Mouse (Mus musculus): ENCODE data around the gene Olfr718-ps1. TPM values are rescaled to one million over a fixed set of nuclear protein-coding genes. Genes with fewer than 3 reads are reported as not detected.

The Olfr718-ps1 gene
- 0.32 to 0.36 TPM (median 0.34 TPM) in 3 of 4 replicates, not detected in the other for total RNA-seq (2023)

DNA sequence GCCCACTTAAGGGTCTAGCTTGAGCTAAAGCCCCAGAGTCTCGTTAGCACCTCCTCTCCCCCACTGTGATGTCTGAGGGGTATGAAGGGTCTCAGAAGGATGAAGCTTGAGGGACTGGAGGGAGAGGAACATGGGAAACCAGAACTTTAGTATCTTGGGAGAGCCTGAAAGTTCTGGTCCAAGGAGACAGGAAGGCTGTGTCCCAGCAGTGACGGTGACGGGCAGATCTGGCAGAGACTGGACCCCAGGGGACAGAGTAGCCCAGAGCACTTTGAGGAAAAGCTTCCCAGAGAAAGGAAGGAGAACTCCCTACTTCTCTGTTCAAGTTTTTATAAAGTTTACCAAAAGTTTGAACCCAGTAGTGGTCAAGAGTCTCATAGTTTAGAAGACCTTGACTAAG is at the start of gene Olfr718-ps1:
Gene Olfr718-ps1 (minus strand): TSS at position 101 of the 400 bp plus-strand sequence.

DNA sequence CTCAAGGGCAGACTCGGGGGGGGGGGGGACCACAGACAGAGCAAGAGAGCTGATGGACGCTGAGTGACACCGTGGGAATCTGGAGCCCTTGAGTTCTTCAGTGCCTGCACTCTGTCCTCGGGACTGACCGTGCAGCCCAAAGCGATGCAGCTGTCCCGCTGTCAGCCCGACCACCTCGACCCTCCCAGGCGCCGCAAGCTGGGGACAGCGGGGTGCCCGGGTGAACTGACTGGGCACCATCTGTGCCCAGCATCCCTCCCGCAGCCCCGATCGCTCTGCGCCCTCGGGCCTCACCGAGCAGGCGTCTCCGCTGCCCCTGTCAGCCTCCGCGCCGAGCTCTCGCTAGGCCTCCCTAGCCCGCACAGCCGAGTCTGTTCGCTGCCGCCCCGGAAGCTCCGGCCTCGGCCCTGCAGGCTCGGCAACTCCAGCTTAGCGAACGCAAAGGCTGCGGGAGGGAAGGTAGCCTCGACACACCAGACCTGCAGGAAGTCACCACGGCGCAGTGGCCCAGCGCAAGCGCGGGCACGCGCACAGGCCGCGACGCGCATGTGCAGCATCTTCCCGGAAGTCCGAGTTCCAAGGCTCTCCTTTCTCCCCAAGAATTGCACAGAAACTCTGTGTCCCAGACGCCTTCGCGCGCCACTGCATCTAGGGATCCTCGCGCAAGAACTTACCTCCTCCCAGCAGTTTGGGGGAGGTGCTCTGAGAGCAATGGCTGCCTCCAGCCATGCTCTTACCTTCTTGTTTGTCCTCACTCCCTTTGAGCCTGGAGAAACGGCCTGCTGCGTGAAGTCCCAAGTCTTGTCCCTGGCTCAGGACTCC is 33.1 kb upstream of the Olfr718-ps1 start, which contains the start of the genes Rbak and Spdye4b:
Gene Rbak (minus strand): TSS at position 521 of the 822 bp plus-strand sequence.
Gene Spdye4b (plus strand): TSS at position 763 of the 822 bp plus-strand sequence.

DNA sequence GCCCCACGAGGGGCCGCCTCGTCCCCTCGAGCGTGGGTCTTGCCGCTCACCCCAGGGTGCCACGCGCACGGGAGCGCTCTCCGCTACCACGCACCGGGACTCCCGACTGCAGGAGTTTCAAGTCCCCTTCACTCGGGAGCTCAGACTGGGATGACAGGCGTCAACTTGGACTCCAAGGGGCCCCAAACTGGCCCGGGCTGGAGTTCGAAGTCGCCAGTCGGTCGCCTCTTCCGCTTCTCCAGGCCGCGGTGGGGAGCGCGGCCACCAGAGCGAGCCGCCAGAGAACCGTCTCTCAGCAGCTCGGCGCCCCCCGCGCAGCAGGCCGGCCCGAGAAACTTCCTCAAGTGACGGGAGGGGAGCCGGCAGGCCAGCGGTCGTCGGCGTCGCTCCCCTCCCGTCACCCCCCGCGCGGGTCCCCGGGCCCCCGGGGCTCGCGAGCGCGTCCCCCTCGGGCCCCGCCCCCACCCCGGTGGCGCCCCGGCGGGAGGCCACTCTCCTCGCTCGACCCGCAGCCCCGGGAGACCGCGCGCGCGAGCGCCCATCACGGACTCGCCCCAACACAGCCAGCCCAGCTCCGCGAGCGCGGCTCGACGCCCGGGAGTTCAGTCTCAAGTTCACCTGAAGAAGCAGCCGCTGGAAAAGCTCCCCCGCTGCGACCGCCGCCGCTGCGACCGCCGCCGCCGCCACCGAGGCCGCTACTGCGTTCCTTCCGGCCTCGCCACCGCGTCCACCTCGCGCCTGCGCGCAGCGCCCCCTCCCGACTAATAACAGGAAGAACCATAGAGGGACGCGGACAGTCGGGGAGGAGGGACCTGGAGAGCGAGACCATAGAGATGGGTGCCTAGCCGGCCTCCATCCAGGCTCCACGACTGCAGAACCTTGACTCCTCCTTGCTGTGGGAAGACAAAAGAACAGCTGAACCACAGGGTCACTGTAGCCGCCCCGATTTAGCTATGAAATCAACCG is 34.8 kb downstream of the Olfr718-ps1 start, which contains the start of gene Rnf216:
Gene Rnf216 (minus strand): TSS at position 714 of the 966 bp plus-strand sequence.

Other genes starting within 250 kb of the Olfr718-ps1 start
- 7,963 to 8,422 TPM (median 8,086 TPM) in 4 replicates for gene Actb, start 240.8 kb downstream of the Olfr718-ps1 start, total RNA-seq (2023)
- gene Fscn1, start 187.2 kb downstream of the Olfr718-ps1 start, total RNA-seq (2023), result 1.1 to 1.5 TPM (median 1.4 TPM) in 4 replicates
- gene Rnf216, start 34.6 kb downstream of the Olfr718-ps1 start, total RNA-seq (2023), result 112 to 125 TPM (median 123 TPM) in 4 replicates
- 11.2 to 13.6 TPM (median 12.1 TPM) in 4 replicates for gene Rbak, start 33.2 kb upstream of the Olfr718-ps1 start, total RNA-seq (2023)
- 0.35 TPM in 1 of 4 replicates, not detected in the others for gene Spdye4b, start 33.4 kb upstream of the Olfr718-ps1 start, total RNA-seq (2023)
- not detected in 4 replicates for gene Spdye4a, start 79.3 kb upstream of the Olfr718-ps1 start, total RNA-seq (2023)
- 20.4 to 32.5 TPM (median 24.3 TPM) in 4 replicates for gene Zfp12, start 87.6 kb upstream of the Olfr718-ps1 start, total RNA-seq (2023)
- gene Zfp316, start 122.4 kb upstream of the Olfr718-ps1 start, total RNA-seq (2023), result 7.2 to 8.5 TPM (median 7.2 TPM) in 4 replicates
- 0.61 to 1.0 TPM (median 0.91 TPM) in 4 replicates for gene Zfp853, start 146.0 kb upstream of the Olfr718-ps1 start, total RNA-seq (2023)
- gene E130309D02Rik, start 167.8 kb upstream of the Olfr718-ps1 start, total RNA-seq (2023), result 33.5 to 37.9 TPM (median 35.2 TPM) in 4 replicates
- 61.1 to 63.7 TPM (median 61.6 TPM) in 4 replicates for gene Zdhhc4, start 181.7 kb upstream of the Olfr718-ps1 start, total RNA-seq (2023)
- not detected in 4 replicates for gene Grid2ip, start 209.8 kb upstream of the Olfr718-ps1 start, total RNA-seq (2023)